Mouse (Mus musculus): Measurements from ENCODE around the gene Lpp. TPM values are rescaled to one million over a fixed set of nuclear protein-coding genes. Genes with fewer than 3 reads are reported as not detected.

The Lpp gene
- total and polyA plus RNA-seq, 3 experiments = not detected

DNA sequence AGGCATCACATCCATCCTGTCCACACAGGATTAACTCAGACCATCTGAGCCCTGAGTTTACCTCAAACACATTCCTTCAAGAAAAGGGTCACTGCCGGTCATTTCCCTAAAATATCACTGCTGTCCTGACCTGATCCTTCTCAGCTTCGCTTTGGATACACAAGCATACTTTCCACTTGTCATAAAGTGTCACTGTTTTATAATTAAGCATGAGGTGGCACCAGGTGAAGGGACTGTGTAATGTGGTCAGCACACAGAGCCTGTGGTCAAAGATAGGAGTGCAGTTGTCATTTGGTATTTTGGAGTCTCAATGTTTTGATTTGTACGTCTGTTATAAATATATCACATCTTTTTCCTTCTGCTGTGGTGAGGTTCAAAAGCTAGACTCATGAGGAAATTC lies 395.7 kb downstream of the Lpp start:
- Histone ChIP-seq H3K9me3 (replicated peaks; ENCODE audit: insufficient read depth, low read length) (no peaks in the 10 kb centered on the region), H3K4me3 (ENCODE audit: control insufficient read depth in 1 of 2, insufficient read depth in 1 of 2, low read depth in 2 of 2, low read length in 2 of 2) (no peak overlapping the region), H3K9ac (ENCODE audit: control insufficient read depth, low read depth, low read length, poor library complexity, severe bottlenecking) (no peak overlapping the region), H3K27ac (ENCODE audit: control insufficient read depth, low read depth, low read length) (no peak overlapping the region), H3K79me2 (ENCODE audit: control insufficient read depth, insufficient read depth, low read length, poor library complexity) (no peaks in the 10 kb centered on the region), H3K4me1 (ENCODE audit: control insufficient read depth in 1 of 2, insufficient read depth in 2 of 2, low read length in 2 of 2) (no peaks in the 10 kb centered on the region), H3K36me3 (ENCODE audit: control insufficient read depth in 1 of 2, insufficient read depth in 2 of 2, low read length in 2 of 2) (no peaks in the 10 kb centered on the region), H3K27me3 (ENCODE audit: control insufficient read depth in 1 of 2, insufficient read depth in 2 of 2, low read length in 2 of 2) (no peaks in the 10 kb centered on the region)
- TF ChIP-seq MAX (IDR thresholded peaks at IDR 0.05; ENCODE audit: low read length) = no peak
- no peak for TF ChIP-seq ZC3H11A (IDR thresholded peaks at IDR 0.05; ENCODE audit: low read depth, low read length)
- TF ChIP-seq POLR2AphosphoS5 (IDR thresholded peaks at IDR 0.05; ENCODE audit: borderline replicate concordance, low read depth, low read length) = no peak
- TF ChIP-seq KAT2A (conservative IDR thresholded peaks at IDR 0.05; ENCODE audit: low read depth, low read length) = no peak
- no peak for TF ChIP-seq UBTF (IDR thresholded peaks at IDR 0.05; ENCODE audit: borderline replicate concordance, insufficient read depth, low read depth, low read length)
- TF ChIP-seq TBP (IDR thresholded peaks at IDR 0.05; ENCODE audit: low read depth, low read length) = no peak
- no peak for TF ChIP-seq CHD1 (IDR thresholded peaks at IDR 0.05; ENCODE audit: low read depth, low read length)
- no peak for TF ChIP-seq MYB (IDR thresholded peaks at IDR 0.05; ENCODE audit: low read depth, low read length)
- TF ChIP-seq EP300 (IDR thresholded peaks at IDR 0.05; ENCODE audit: low read depth in 1 of 2, low read length in 2 of 2) = no peak
- TF ChIP-seq MEF2A (IDR thresholded peaks at IDR 0.05; ENCODE audit: extremely low read depth, insufficient replicate concordance, low read depth, low read length, poor library complexity, severe bottlenecking) = no peak
- no peak for DNase-seq (ENCODE audit: low read depth, low spot score)

DNA sequence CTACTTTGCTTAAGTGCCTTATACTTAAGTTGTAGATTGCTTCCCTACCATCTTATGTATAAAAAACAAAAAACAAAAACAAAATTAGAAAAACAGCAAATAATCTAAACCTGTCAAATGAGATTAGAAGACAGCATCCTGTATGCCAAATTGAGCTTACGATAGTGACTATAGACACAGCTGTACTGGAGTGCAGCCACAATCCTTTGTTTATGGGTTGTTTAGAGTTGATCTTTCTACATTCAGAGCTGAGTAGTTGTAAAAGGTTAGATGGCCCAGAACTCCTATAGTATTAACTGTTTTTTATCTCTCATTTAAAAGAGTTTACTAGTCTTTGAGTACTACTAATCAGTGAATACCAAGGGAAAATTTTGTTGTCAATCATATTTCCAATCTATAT lies 398.1 kb downstream of the Lpp start:
- no peak overlapping the region for H3K4me3 ChIP-seq (ENCODE audit: control insufficient read depth in 1 of 2, insufficient read depth in 1 of 2, low read depth in 2 of 2, low read length in 2 of 2)
- H3K36me3 ChIP-seq (ENCODE audit: control insufficient read depth in 1 of 2, insufficient read depth in 2 of 2, low read length in 2 of 2) = no peaks in the 10 kb centered on the region
- no peaks in the 10 kb centered on the region for H3K9me3 ChIP-seq (replicated peaks; ENCODE audit: insufficient read depth, low read length)
- H3K79me2 ChIP-seq (ENCODE audit: control insufficient read depth, insufficient read depth, low read length, poor library complexity) = no peaks in the 10 kb centered on the region
- H3K4me1 ChIP-seq (ENCODE audit: control insufficient read depth in 1 of 2, insufficient read depth in 2 of 2, low read length in 2 of 2) = no peaks in the 10 kb centered on the region
- no peak overlapping the region for H3K9ac ChIP-seq (ENCODE audit: control insufficient read depth, low read depth, low read length, poor library complexity, severe bottlenecking)
- TF ChIP-seq MEF2A (IDR thresholded peaks at IDR 0.05; ENCODE audit: extremely low read depth, insufficient replicate concordance, low read depth, low read length, poor library complexity, severe bottlenecking) (no peak), SMC3 (IDR thresholded peaks at IDR 0.05; ENCODE audit: low read depth, low read length) (no peak), POLR2A (IDR thresholded peaks at IDR 0.05; ENCODE audit: control insufficient read depth in 1 of 2, insufficient read depth in 1 of 2, low read depth in 1 of 2, low read length in 2 of 2, poor library complexity in 1 of 2) (no peak), MAX (IDR thresholded peaks at IDR 0.05; ENCODE audit: low read length) (no peak), ZC3H11A (IDR thresholded peaks at IDR 0.05; ENCODE audit: low read depth, low read length) (no peak), TBP (IDR thresholded peaks at IDR 0.05; ENCODE audit: low read depth, low read length) (no peak), CTCF (IDR thresholded peaks at IDR 0.05 in 2 of 3, conservative IDR thresholded peaks at IDR 0.05 in 1 of 3; ENCODE audit: control insufficient read depth in 1 of 3, insufficient read depth in 1 of 3, low read depth in 2 of 3, low read length in 3 of 3, poor library complexity in 1 of 3, severe bottlenecking in 1 of 3) (no peak), USF2 (IDR thresholded peaks at IDR 0.05; ENCODE audit: borderline replicate concordance in 1 of 2, insufficient read depth in 1 of 2, low read depth in 1 of 2, low read length in 2 of 2) (no peak), POLR2AphosphoS5 (IDR thresholded peaks at IDR 0.05; ENCODE audit: borderline replicate concordance, low read depth, low read length) (no peak), UBTF (IDR thresholded peaks at IDR 0.05; ENCODE audit: borderline replicate concordance, insufficient read depth, low read depth, low read length) (no peak), KAT2A (conservative IDR thresholded peaks at IDR 0.05; ENCODE audit: low read depth, low read length) (no peak), USF1 (IDR thresholded peaks at IDR 0.05; ENCODE audit: low read depth, low read length) (no peak), MYC (IDR thresholded peaks at IDR 0.05; ENCODE audit: low read depth, low read length) (no peak), ZMIZ1 (IDR thresholded peaks at IDR 0.05; ENCODE audit: low read depth, low read length) (no peak)
- no peak overlapping the region for H3K27ac ChIP-seq (ENCODE audit: control insufficient read depth, low read depth, low read length)
- no peaks in the 10 kb centered on the region for H3K27me3 ChIP-seq (ENCODE audit: control insufficient read depth in 1 of 2, insufficient read depth in 2 of 2, low read length in 2 of 2)
- DNase-seq (ENCODE audit: low read depth, low spot score) = no peak
